Mouse (Mus musculus): ENCODE measurements around the gene Olfr566.

Olfr566 gene

DNA sequence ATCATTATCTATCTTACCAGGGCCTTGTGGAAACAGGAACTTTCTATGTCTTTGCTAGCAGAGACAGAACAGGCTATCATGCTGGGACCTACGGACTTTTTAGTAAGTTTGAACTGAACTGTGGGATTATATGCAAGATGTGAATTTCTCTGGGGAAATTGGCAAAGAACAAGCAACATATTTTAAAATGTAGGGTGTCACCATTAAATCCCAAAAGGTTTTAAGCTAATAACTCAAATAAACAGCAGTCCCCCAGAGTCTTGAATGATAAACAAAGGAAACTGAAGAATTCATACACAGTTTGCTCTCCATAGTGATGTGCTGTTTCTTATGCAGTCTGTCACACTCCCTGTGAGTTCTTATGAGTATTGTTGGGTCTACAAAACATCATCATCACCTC is at the start of gene Olfr566:
Olfr566 (minus strand) TSS at position 101 of the 400 bp plus-strand sequence.
- DNase-seq (ENCODE audit: low spot score in 2 of 2): no peak

DNA sequence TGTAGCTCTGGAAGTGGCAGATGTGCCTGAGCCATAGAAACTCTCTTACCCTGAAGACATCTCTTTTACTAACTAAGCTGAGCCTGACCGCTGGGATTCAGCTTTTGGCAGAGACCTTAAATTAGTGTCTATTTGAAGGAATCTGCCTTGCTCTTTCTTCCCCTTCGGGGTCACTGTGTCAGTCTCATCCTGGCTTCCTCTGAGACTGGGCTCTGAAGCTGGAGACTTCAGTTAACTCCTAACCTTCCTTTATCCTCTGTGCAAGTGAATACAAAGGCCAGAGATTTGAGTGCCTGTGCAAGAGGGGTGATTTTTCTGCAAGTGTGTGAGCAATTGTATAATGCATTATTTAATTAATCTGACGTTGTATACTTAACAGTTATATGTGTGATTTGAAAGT is 32.2 kb upstream of the Olfr566 start, which contains the start of gene Olfr569:
Olfr569 (minus strand) TSS at position 101 of the 400 bp plus-strand sequence.
- DNase-seq (ENCODE audit: low spot score in 2 of 2): no peak

DNA sequence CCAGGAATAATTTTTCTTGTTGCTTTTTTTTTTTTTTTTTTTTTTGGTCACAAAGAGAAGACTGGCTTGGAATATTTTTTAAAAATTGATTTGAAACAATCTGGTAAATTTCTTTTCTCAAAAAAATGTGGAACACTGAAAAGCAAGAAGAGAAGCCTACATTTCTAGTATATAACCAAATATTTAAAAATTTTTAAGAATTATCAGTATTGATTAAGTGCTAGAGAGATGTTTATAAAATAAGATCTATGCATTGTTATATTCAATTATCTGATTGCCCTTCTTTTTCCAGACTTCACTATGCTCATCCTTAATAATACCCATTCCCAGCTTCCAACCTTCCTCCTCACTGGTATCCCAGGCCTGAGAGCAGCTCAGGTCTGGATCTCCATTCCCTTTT is 18.3 kb upstream of the Olfr566 start, which contains the start of gene Olfr568:
Olfr568 (plus strand) TSS at position 301 of the 400 bp plus-strand sequence.
- DNase-seq (ENCODE audit: low spot score in 2 of 2): no peak

DNA sequence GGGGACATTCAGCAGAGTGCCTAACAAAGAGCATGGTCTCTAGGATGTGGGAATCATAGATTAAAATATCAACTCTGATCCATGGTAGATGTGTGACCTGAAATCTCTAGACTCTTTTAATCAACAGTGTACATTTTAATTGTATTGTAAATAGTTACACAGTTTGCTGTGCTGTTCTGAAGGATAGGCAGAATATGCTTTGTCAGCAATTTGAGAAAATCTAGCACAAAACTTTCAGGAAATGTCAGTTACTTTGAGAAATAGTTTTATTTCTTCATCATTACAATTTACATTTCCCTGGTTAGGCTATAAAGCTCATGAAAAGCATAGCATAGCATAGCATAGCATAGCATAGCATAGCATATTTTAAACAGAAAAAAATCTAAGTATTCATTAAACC is 2.8 kb downstream of the Olfr566 start:
- DNase-seq (ENCODE audit: low spot score in 2 of 2): no peak
